Mouse (Mus musculus) hindbrain, postnatal 0 days (tissue): ENCODE results near the gene Nos2. TPM values are rescaled to one million over a fixed set of nuclear protein-coding genes. Genes with fewer than 3 reads are reported as not detected.

Source experiments
- ATAC-seq: fragments of 200-750 bp; cut with Nextera tagmentation; 2 replicates; pipeline ENCODE4 v1.8.0; 2017; ENCODE audit warnings: mild to moderate bottlenecking, moderate TSS enrichment, moderate library complexity
- DNase-seq: peaks from one replicate; pipeline ENCODE4 v3.0.0-alpha.2; 2015; ENCODE audit warnings: low spot score
- H3K27ac ChIP-seq: fragments of 300-500 bp; sonication (generic); 2 replicates; pipeline ENCODE4 v1.5.1; 2014; ENCODE audit warnings: mild to moderate bottlenecking
- H3K27me3 ChIP-seq: fragments of 300-500 bp; sonication (generic); 2 replicates; pipeline ENCODE4 v1.6.1; 2014; ENCODE audit warnings: low read length, mixed read lengths; ENCODE audit not compliant: insufficient read depth
- H3K36me3 ChIP-seq: fragments of 300-500 bp; sonication (generic); 2 replicates; pipeline ENCODE4 v1.6.1; 2014; ENCODE audit warnings: low read length, mixed read lengths; ENCODE audit not compliant: insufficient read depth
- H3K4me1 ChIP-seq: fragments of 300-500 bp; sonication (generic); 2 replicates; pipeline ENCODE4 v1.6.1; 2014; ENCODE audit warnings: antibody characterized with exemption, low read length, mixed read lengths; ENCODE audit not compliant: insufficient read depth
- H3K4me2 ChIP-seq: fragments of 300-500 bp; sonication (generic); 2 replicates; pipeline ENCODE4 v1.6.1; 2014; ENCODE audit warnings: low read depth, mild to moderate bottlenecking, low read length, moderate library complexity, mixed read lengths
- H3K4me3 ChIP-seq: fragments of 300-500 bp; sonication (generic); 2 replicates; pipeline ENCODE4 v1.5.1; 2014; ENCODE audit warnings: low read length
- H3K9ac ChIP-seq: fragments of 300-500 bp; sonication (generic); replicated peaks from 2 replicates; pipeline ENCODE4 v1.6.1; 2014; ENCODE audit warnings: mild to moderate bottlenecking, low read length, moderate library complexity, mixed read lengths
- H3K9me3 ChIP-seq: fragments of 300-500 bp; sonication (generic); 2 replicates; pipeline ENCODE4 v1.6.1; 2016; ENCODE audit warnings: low read length, mixed read lengths
- CTCF ChIP-seq: IDR thresholded peaks from 2 replicates; pipeline ENCODE4 v1.5.1; 2016; ENCODE audit warnings: antibody characterized with exemption, control low read depth, low read depth
- WGBS: fragments of 180-500 bp; shearing (Covaris S2); extraction: QIAGEN DNeasy Blood & Tissue Kit; methylation state at CpG from one replicate; pipeline ENCODE4 v1.1.7; 2014; 5-methylcytosine and 5-hydroxymethylcytosine counted together
- polyA plus RNA-seq: library from polyadenylated mRNA; unstranded; fragments of >200 nt; fragmentation: Nextera tagmentation; extraction: Ambion mirVana; gene quantifications from 2 replicates; pipeline ENCODE4 v1.2.1, GENCODE M21; 2015
- total RNA-seq: library from RNA; depleted of rRNA; stranded (reverse); fragments of >200 nt; gene quantifications from 2 replicates; pipeline ENCODE4 v1.2.3, GENCODE M21; 2014

Gene Nos2
- total and polyA plus RNA-seq, 2 experiments from 2014 or later, result 0.21 to 0.41 TPM

GRCm38 (mm10) chr11:78980083-78980634 is 59.6 kb downstream of the Nos2 start:
- no peak for TF ChIP-seq CTCF
- 82% methylated on average over 4 of the region's 4 CpGs for WGBS

GRCm38 (mm10) chr11:78982042-78982441 is 61.5 kb downstream of the Nos2 start:
- H3K27ac ChIP-seq, result no peak overlapping the region
- 94% methylated on average over 2 of the region's 2 CpGs for WGBS
- no peak for TF ChIP-seq CTCF
- ATAC-seq, result no peak
- H3K9me3 ChIP-seq, result no peaks in the 10 kb centered on the region
- no peaks in the 10 kb centered on the region for H3K27me3 ChIP-seq
- H3K9ac ChIP-seq, result no peak overlapping the region
- no peaks in the 10 kb centered on the region for H3K36me3 ChIP-seq
- H3K4me2 ChIP-seq, result no peak overlapping the region
- no peak overlapping the region for H3K4me3 ChIP-seq
- no peak for DNase-seq
- H3K4me1 ChIP-seq, result no peaks in the 10 kb centered on the region

More at GRCm38 (mm10) chr11:78980083-78980634, 59.6 kb downstream of the Nos2 start:
- ATAC-seq (no peak), DNase-seq (no peak)
- H3K4me3 ChIP-seq, result no peak overlapping the region
- no peaks in the 10 kb centered on the region for H3K4me1 ChIP-seq
- H3K4me2 ChIP-seq, result no peak overlapping the region
- H3K27ac ChIP-seq, result no peak overlapping the region
- no peaks in the 10 kb centered on the region for H3K9me3 ChIP-seq
- H3K36me3 ChIP-seq, result no peaks in the 10 kb centered on the region
- no peaks in the 10 kb centered on the region for H3K27me3 ChIP-seq
- no peak overlapping the region for H3K9ac ChIP-seq

- Histone ChIP-seq H3K9me3 (no peaks in the 10 kb centered on the region), H3K27me3 (no peaks in the 10 kb centered on the region), H3K4me3 (no peak overlapping the region), H3K4me1 (no peaks in the 10 kb centered on the region), H3K36me3 (no peaks in the 10 kb centered on the region), H3K27ac (no peak overlapping the region), H3K9ac (no peak overlapping the region), H3K4me2 (no peak overlapping the region)
- TF ChIP-seq CTCF, result no peak
- DNase-seq (no peak), ATAC-seq (no peak)
- 84% methylated on average over 12 of the region's 12 CpGs for WGBS
Observed at GRCm38 (mm10) chr11:78982513-78983291, 62.1 kb downstream of the Nos2 start.

- no peaks in the 10 kb centered on the region for H3K27me3 ChIP-seq
- no peaks in the 10 kb centered on the region for H3K4me1 ChIP-seq
- no peaks in the 10 kb centered on the region for H3K36me3 ChIP-seq
- WGBS, result 88% methylated on average over 7 of the region's 7 CpGs
- no peak overlapping the region for H3K27ac ChIP-seq
- no peak overlapping the region for H3K9ac ChIP-seq
- no peak for TF ChIP-seq CTCF
- ATAC-seq (no peak), DNase-seq (no peak)
- no peak overlapping the region for H3K4me3 ChIP-seq
- 0 out of 2 replicates have a peak overlapping the region, but pooled peaks have one; percentile 16 for H3K4me2 ChIP-seq
- no peaks in the 10 kb centered on the region for H3K9me3 ChIP-seq
Observed at GRCm38 (mm10) chr11:78983539-78983938, 63.0 kb downstream of the Nos2 start.

- WGBS, result 65% methylated on average over 10 of the region's 10 CpGs
- Histone ChIP-seq H3K36me3 (no peaks in the 10 kb centered on the region), H3K27ac (no peak within 1 kb of the TSS), H3K9me3 (no peaks in the 10 kb centered on the region), H3K4me3 (no peak within 1 kb of the TSS), H3K9ac (no peak within 1 kb of the TSS), H3K27me3 (no peaks in the 10 kb centered on the region), H3K4me1 (no peaks in the 10 kb centered on the region), H3K4me2 (0 out of 2 replicates have a peak within 1 kb of the TSS, but pooled peaks have one; percentile 16)
- no peak for TF ChIP-seq CTCF
- DNase-seq (peak; percentile 38), ATAC-seq (no peak)
Observed at GRCm38 (mm10) chr11:78984483-78985177, 64.0 kb downstream of the Nos2 start, which contains the start of gene Lgals9. Lgals9 (minus strand) TSS chr11:78984946.

GRCm38 (mm10) chr11:78985505-78985904 is 64.9 kb downstream of the Nos2 start:
- Histone ChIP-seq H3K9me3 (no peaks in the 10 kb centered on the region), H3K4me1 (no peaks in the 10 kb centered on the region), H3K9ac (no peak overlapping the region), H3K4me3 (no peak overlapping the region), H3K27me3 (no peaks in the 10 kb centered on the region), H3K36me3 (no peaks in the 10 kb centered on the region), H3K4me2 (no peak overlapping the region), H3K27ac (no peak overlapping the region)
- DNase-seq (no peak), ATAC-seq (no peak)
- no peak for TF ChIP-seq CTCF
